Mouse (Mus musculus) G1E (cell line): Measurements from ENCODE around the gene Ppp1r3c.

Source experiments
- CTCF ChIP-seq: IDR thresholded peaks from 2 replicates; pipeline ENCODE4 v1.5.1; 2012; ENCODE audit warnings: low read depth, low read length, inconsistent platforms, mixed read lengths
- TAL1 ChIP-seq: conservative IDR thresholded peaks from 2 replicates; pipeline ENCODE4 v1.6.1; 2012; ENCODE audit warnings: low read depth, low read length, inconsistent platforms, mixed read lengths

GRCm38 (mm10) chr19:36734308-36735038 is 2.0 kb downstream of the Ppp1r3c start:
- TF ChIP-seq CTCF (no peak), TAL1 (no peak)
